Mouse (Mus musculus): ENCODE data around the gene Zfyve21. TPM values are rescaled to one million over a fixed set of nuclear protein-coding genes. Genes with fewer than 3 reads are reported as not detected.

Zfyve21 gene
- polyA plus RNA-seq, 1 experiment from 2014 or later, result 117 TPM

GRCm38 (mm10) chr12:111864206-111864824, 50.3 kb downstream of the Zfyve21 start:
- ATAC-seq (replicated peaks; ENCODE audit: low FRiP score, low read depth) (no peak), DNase-seq (ENCODE audit: low spot score) (no peak)
- Histone ChIP-seq H3K36me3 (ENCODE audit: insufficient read depth, low read length) (peaks cover 16% of the 10 kb centered on the region; the same call in 1 of the 2 replicates), H3K9ac (ENCODE audit: low read depth, low read length) (no peak overlapping the region), H3K4me1 (replicated peaks; ENCODE audit: insufficient read depth, low read length) (no peaks in the 10 kb centered on the region), H3K4me2 (ENCODE audit: low read length) (no peak overlapping the region), H3K27me3 (ENCODE audit: insufficient read depth, low read length) (no peaks in the 10 kb centered on the region), H3K27ac (no peak overlapping the region), H3K9me3 (replicated peaks; ENCODE audit: low read length) (no peaks in the 10 kb centered on the region), H3K4me3 (replicated peaks; ENCODE audit: low read depth, low read length) (no peak overlapping the region)
- TF ChIP-seq CTCF (IDR thresholded peaks at IDR 0.05; ENCODE audit: low read depth), result no peak
- 84% methylated on average over 4 of the region's 4 CpGs for WGBS

- Histone ChIP-seq H3K36me3 (ENCODE audit: insufficient read depth, low read length) (peaks cover 17% of the 10 kb centered on the region; the same call in 1 of the 2 replicates), H3K4me2 (ENCODE audit: low read length) (no peak overlapping the region), H3K4me3 (replicated peaks; ENCODE audit: low read depth, low read length) (no peak overlapping the region), H3K27ac (no peak overlapping the region), H3K4me1 (replicated peaks; ENCODE audit: insufficient read depth, low read length) (no peaks in the 10 kb centered on the region), H3K27me3 (ENCODE audit: insufficient read depth, low read length) (no peaks in the 10 kb centered on the region), H3K9me3 (replicated peaks; ENCODE audit: low read length) (no peaks in the 10 kb centered on the region), H3K9ac (ENCODE audit: low read depth, low read length) (no peak overlapping the region)
- no peak for DNase-seq (ENCODE audit: low spot score)
- no peak for ATAC-seq (replicated peaks; ENCODE audit: low FRiP score, low read depth)
- TF ChIP-seq CTCF (IDR thresholded peaks at IDR 0.05; ENCODE audit: low read depth), result no peak
- 93% methylated on average over 1 of the region's 1 CpGs for WGBS
These were observed 55.8 kb downstream of the Zfyve21 start for GRCm38 (mm10) chr12:111869806-111870205.

- no peak overlapping the region for H3K4me3 ChIP-seq (replicated peaks; ENCODE audit: low read depth, low read length)
- no peak overlapping the region for H3K27ac ChIP-seq
- no peak for DNase-seq (ENCODE audit: low spot score)
- TF ChIP-seq CTCF (IDR thresholded peaks at IDR 0.05; ENCODE audit: low read depth), result no peak
- WGBS, result 93% methylated on average over 7 of the region's 7 CpGs
- H3K9ac ChIP-seq (ENCODE audit: low read depth, low read length), result no peak overlapping the region
- ATAC-seq (replicated peaks; ENCODE audit: low FRiP score, low read depth), result no peak
- H3K27me3 ChIP-seq (ENCODE audit: insufficient read depth, low read length), result no peaks in the 10 kb centered on the region
- H3K9me3 ChIP-seq (replicated peaks; ENCODE audit: low read length), result no peaks in the 10 kb centered on the region
- peaks cover 2% of the 10 kb centered on the region; the same call in 1 of the 2 replicates for H3K4me1 ChIP-seq (replicated peaks; ENCODE audit: insufficient read depth, low read length)
- no peak overlapping the region for H3K4me2 ChIP-seq (ENCODE audit: low read length)
- H3K36me3 ChIP-seq (ENCODE audit: insufficient read depth, low read length), result peaks cover 17% of the 10 kb centered on the region; the same call in 1 of the 2 replicates
These were observed 56.8 kb downstream of the Zfyve21 start for GRCm38 (mm10) chr12:111870811-111871210.

- ATAC-seq (replicated peaks; ENCODE audit: low FRiP score, low read depth), result no peak
- peaks cover 5% of the 10 kb centered on the region; the same call in 1 of the 2 replicates for H3K4me1 ChIP-seq (replicated peaks; ENCODE audit: insufficient read depth, low read length)
- H3K9ac ChIP-seq (ENCODE audit: low read depth, low read length), result no peak overlapping the region
- TF ChIP-seq CTCF (IDR thresholded peaks at IDR 0.05; ENCODE audit: low read depth), result no peak
- 0 out of 2 replicates have a peak, but pooled peaks cover 13% of the 10 kb centered on the region for H3K36me3 ChIP-seq (ENCODE audit: insufficient read depth, low read length)
- no peak overlapping the region for H3K4me3 ChIP-seq (replicated peaks; ENCODE audit: low read depth, low read length)
- DNase-seq (ENCODE audit: low spot score), result no peak
- H3K27me3 ChIP-seq (ENCODE audit: insufficient read depth, low read length), result no peaks in the 10 kb centered on the region
- 92% methylated on average over 5 of the region's 5 CpGs for WGBS
- no peak overlapping the region for H3K4me2 ChIP-seq (ENCODE audit: low read length)
- H3K27ac ChIP-seq, result no peak overlapping the region
- no peaks in the 10 kb centered on the region for H3K9me3 ChIP-seq (replicated peaks; ENCODE audit: low read length)
These were observed 58.1 kb downstream of the Zfyve21 start for GRCm38 (mm10) chr12:111872079-111872478.

- 55% methylated on average over 1 of the region's 1 CpGs for WGBS
- Histone ChIP-seq H3K27me3 (ENCODE audit: insufficient read depth, low read length) (no peaks in the 10 kb centered on the region), H3K4me1 (replicated peaks; ENCODE audit: insufficient read depth, low read length) (peaks cover 5% of the 10 kb centered on the region; the same call in 1 of the 2 replicates), H3K4me3 (replicated peaks; ENCODE audit: low read depth, low read length) (no peak overlapping the region), H3K4me2 (ENCODE audit: low read length) (no peak overlapping the region), H3K9me3 (replicated peaks; ENCODE audit: low read length) (no peaks in the 10 kb centered on the region), H3K27ac (no peak overlapping the region), H3K36me3 (ENCODE audit: insufficient read depth, low read length) (0 out of 2 replicates have a peak, but pooled peaks cover 5% of the 10 kb centered on the region), H3K9ac (ENCODE audit: low read depth, low read length) (no peak overlapping the region)
- ATAC-seq (replicated peaks; ENCODE audit: low FRiP score, low read depth) (no peak), DNase-seq (ENCODE audit: low spot score) (no peak)
- no peak for TF ChIP-seq CTCF (IDR thresholded peaks at IDR 0.05; ENCODE audit: low read depth)
These were observed 60.7 kb downstream of the Zfyve21 start for GRCm38 (mm10) chr12:111874601-111875140.

GRCm38 (mm10) chr12:111875499-111875898, 61.5 kb downstream of the Zfyve21 start:
- TF ChIP-seq CTCF (IDR thresholded peaks at IDR 0.05; ENCODE audit: low read depth), result no peak
- Histone ChIP-seq H3K4me1 (replicated peaks; ENCODE audit: insufficient read depth, low read length) (peaks cover 5% of the 10 kb centered on the region; the same call in 1 of the 2 replicates), H3K4me3 (replicated peaks; ENCODE audit: low read depth, low read length) (no peak overlapping the region), H3K9me3 (replicated peaks; ENCODE audit: low read length) (no peaks in the 10 kb centered on the region), H3K36me3 (ENCODE audit: insufficient read depth, low read length) (0 out of 2 replicates have a peak, but pooled peaks cover 5% of the 10 kb centered on the region), H3K4me2 (ENCODE audit: low read length) (no peak overlapping the region), H3K27me3 (ENCODE audit: insufficient read depth, low read length) (no peaks in the 10 kb centered on the region), H3K9ac (ENCODE audit: low read depth, low read length) (no peak overlapping the region), H3K27ac (no peak overlapping the region)
- WGBS, result 88% methylated on average over 3 of the region's 3 CpGs
- ATAC-seq (replicated peaks; ENCODE audit: low FRiP score, low read depth) (no peak), DNase-seq (ENCODE audit: low spot score) (no peak)
